Mouse (Mus musculus): ENCODE results near the gene Plscr4.

The Plscr4 gene

DNA sequence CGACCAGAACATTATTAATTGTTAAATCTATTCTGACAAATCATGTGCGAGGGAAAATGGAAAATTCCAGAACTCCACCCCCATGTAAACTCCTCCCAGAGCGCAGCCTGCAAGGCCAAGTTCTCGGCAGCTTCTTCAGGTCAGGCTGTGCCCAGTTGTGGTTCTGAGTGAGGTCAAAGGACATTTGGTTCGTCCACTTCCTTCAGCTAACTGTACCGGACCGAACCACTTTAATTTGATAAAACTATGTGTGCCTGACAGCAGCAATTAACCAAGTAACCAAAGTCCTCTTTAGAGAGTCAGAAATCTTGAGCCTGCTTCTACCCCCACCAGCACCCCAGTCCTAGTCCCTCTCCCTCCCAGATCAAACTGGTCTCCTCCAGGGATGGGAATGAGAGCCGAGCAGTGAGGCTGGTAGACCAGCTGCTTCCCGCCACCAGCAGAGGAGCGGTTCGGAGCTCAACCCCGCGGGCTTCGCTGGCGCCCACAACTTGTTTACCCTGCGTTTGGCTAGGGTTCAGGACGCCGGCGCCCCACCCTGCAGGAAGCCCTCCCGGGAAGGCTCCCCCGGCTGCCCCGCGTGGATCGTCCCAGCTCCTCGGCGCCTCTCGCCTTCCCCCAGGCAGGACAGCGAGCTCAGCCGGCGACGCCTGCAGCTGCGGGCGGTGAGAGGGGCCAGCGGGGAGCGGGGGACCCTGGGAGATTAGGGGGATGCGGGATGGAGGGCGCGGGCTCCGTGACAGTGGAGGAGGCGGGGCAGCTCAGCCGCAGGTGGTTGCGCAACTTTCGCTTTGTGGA is at the start of gene Plscr4:
Gene Plscr4 (plus strand): TSS at position 113 of the 798 bp plus-strand sequence.
- peak in 1 of 2 experiments; percentile 36 for DNase-seq (ENCODE audit: low spot score in 2 of 2)

DNA sequence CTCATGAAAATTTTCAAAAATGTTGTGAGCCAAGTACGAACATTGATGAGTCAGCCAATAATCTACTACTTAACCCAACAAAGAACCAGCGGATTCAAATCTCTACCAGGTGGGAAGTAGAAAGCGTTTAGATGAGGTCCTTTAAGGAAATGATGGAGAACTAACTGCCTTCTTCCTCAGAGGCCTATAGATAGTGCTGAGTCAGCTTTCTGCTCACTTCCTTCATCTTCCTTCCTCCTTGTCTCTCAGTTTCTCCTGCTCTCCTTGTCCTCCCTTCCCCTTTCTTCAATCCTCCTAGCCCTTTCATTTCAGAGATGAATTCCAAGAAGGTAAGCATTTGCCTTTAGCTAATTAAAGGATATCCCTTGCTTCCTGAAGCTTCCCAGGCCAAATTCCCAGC is 46.9 kb upstream of the Plscr4 start:
- no peak for DNase-seq (ENCODE audit: low spot score in 2 of 2)

DNA sequence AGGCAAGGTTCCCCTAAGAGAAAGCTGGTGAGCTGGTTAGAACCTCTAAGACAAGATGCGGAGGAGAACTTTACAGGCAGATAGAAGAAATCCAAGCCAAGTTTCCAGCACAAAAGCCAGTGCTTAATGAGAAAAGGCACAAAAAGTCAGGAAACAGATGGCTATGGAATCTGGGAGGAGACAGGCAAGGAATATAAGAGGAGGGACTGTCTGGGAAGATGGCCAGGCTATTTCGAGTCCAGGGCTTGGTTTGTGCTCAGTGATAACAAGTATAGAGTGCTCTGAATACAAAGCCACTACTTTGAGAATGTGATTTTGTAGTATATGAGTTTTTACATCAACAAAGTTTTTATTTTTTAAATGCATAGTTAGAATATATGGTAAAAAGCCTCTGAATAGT is 45.1 kb upstream of the Plscr4 start:
- DNase-seq (ENCODE audit: low spot score in 2 of 2) = no peak

DNA sequence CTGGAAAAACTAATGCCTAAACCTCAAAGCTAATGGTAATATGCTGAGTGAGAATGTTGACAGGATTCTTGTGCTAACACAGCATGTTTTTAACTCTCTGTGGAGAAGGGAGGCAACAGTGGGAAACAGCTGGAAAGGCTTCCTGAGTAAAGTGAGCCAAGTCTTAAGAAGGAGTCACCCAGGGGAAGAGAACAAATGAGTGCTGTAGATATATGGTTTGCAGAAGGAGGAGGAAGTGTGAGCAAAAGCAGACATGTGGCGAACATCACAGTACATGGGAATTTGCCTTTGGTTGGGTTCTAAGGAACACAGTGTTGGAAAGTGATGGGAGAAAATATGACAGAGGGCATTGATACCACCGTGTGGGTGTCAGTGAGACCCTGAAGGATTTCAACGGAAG is 43.5 kb upstream of the Plscr4 start:
- DNase-seq (ENCODE audit: low spot score in 2 of 2) = no peak

DNA sequence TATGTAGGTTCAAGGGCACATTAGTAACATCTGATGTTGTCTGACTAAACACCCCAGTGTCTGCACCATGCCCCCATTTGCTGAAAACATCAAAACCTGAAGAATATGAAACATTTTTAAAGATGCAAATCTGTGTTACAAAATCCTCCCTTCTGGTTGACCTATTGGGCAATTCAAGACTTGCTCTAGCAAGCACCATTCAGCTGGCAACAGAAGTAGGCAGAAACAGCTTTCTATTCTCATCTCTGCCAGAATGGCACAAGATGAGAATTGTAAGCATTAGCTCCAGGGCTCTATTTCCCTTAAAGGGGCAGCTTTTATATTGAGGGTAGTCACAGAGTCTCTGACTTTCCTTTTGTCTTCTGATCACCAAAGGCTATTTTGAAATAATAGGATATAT is 19.4 kb upstream of the Plscr4 start:
- no peak for DNase-seq (ENCODE audit: low spot score in 2 of 2)

DNA sequence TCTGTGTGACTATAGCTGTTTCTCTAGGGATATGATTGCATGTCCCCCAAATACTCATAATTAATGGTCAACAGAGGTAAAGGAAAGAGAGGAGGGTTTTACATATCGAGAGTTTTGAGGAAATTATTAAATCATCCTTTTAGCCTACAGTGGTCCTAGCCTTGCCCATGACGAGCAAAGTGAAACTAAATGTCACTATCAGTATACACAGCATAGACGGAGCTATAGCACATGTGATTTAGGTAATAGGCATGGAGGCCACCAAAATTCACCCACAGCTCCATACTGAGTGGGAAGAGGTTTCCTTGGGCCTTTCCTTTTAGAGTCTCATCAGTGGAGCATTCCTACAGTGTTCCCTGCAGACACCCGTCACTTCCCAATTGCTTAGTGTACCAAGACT is 15.7 kb upstream of the Plscr4 start:
- DNase-seq (ENCODE audit: low spot score in 2 of 2) = no peak

DNA sequence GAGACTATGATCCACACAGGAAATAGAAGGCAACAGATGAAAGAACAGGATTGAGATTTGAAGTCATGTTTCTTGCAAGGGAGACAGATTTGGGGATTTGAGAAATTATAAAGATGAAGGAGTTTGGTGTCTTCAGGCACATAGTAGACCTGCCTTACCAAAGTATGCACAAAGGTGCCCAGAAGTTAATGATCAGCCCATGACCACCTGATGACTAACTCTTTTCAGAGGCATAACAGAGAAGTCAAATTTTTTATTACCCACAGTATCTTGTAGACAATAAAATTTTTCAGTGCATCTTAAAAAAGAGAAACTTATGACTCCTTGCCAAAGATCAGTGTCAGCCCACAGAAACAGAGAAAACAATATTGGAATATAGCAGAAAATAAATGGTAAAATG is 12.6 kb upstream of the Plscr4 start:
- no peak for DNase-seq (ENCODE audit: low spot score in 2 of 2)

DNA sequence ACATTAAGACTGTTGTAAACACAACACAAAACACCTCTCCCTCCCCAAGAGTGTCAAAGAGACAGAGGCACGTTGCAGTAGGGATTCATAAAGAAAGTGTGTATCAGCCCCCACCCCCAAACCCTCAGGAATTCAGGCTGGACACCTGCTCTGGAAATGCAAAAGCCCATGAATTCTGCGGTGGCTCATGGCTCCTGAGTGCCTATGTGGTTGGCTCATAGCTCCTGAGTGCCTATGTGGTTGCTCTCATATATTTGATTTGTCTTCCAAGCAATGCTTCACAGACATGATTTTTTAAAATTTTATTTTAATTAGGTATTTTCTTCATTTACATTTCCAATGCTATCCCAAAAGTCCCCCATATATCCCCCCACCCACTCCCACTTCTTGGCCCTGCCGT is 568 bp upstream of the Plscr4 start:
- DNase-seq (ENCODE audit: low spot score in 2 of 2) = no peak

DNA sequence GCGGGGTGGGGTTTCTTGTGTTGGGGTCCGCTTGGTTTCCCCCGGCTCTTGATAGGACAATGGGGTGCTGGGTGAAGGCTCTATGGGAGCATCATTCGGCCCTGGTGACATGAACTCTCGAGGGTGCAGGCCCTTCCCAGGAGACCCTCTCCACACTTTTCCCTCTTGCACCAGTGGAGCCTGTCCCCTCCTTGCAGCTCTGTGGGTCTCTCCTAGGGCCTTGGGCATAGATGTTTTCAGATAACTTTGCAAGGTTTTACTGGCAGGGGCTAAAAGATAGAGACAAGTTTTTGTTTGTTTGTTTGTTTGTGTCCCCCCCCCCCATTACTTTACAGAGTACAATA is 858 bp downstream of the Plscr4 start:
- no peak for DNase-seq (ENCODE audit: low spot score in 2 of 2)

DNA sequence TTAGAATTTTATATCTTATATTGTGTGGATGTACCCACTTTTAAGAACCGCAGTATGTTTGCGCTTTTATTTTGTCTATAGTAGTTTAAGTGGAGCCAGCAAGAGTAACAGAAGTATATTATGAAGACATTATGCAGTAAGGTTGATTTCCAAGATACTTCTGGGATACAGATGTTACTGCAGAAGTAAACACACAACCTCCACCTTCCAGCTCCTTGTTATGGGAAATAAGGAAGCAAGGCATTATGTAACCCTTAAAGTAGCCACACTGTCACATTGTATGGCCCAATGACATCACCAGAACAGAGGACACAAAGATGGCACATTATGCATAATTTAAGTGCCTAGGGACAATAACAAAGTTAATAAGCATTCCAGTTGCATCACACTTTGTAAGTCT is 1.2 kb downstream of the Plscr4 start:
- DNase-seq (ENCODE audit: low spot score in 2 of 2) = no peak

DNA sequence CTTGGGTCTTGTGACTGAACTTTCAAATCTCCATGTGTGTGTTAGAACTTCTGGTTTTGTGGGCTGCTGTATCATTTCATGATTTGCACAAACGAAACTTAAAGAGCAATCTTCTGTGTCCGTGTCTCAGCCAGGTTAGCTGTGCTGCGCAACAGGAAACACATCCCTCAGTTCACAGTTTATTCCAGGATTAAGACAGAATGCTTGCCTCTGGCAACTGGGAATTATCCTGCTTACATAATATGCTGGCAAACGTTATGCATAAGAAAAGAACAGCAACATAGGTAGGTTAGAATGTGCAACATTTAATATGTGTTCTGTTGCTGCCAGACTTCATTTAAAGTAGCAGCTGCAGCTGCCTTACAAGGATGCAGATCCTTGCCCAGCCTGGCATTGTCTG is 10.6 kb downstream of the Plscr4 start:
- DNase-seq (ENCODE audit: low spot score in 2 of 2) = no peak

DNA sequence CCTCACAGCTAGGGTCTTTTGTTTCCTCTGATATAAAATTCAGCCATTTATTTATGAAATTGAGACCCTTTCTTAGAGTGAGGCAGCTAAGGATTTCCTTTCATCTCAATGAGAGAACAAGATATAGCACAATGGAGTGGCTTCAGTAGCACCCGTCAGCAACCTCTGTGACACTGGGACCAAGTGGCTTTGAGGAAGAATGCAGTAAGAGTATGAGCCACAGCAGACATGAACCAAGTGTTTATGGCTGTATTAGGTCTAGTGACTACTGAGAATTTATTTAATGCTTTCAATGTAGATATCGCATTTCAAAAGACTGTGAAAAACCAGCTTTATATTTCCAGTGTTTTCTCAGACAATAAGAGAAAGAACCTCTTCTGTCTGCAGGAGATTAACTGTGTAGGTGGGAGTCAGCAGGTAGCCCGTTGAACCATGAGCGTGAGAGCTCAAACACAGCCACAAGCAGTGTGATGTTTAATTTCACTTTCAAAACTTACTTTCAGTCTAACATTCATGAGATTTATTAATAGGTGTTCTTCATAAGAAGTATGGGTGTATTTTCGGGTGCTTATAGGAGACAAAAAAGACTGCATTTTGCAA is 15.2 kb downstream of the Plscr4 start:
- no peak for DNase-seq (ENCODE audit: low spot score in 2 of 2)

DNA sequence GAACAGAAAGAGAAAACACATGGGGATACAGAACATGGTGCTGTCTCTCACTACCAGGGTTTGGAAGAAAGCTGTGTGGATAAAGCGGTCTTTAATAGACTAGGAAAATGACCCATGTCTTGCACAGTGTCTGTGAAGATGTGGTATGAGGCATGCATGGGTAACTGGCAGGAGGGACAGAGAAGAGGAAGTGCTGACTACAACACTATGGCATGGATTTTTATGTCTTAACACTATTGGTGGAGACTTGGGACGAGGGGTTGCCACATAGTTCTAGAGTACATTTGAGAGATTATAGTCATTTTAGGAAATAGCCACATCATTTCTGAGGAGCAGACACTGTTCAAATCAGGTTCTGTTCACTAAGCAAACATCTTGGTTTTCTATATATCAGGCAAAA is 16.0 kb downstream of the Plscr4 start:
- no peak for DNase-seq (ENCODE audit: low spot score in 2 of 2)

DNA sequence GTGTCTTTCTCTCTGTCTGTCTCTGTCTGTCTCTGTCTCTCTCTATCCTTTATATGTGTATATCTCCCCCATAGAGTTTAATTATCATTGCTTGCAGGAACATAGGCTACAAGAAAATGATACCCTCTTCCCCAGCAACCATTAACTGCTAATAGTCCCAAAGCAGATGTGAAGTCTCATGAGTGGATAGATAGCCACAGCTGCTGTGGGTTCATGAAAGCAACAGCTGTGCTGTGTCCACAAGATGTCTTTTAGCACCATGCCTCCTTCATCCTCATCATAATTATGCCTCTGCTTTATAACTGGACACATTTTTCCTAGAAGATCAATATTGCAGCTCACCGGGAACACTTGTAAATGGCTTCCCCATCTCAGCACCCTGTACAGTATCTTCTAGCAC is 17.1 kb downstream of the Plscr4 start:
- DNase-seq (ENCODE audit: low spot score in 2 of 2) = no peak

DNA sequence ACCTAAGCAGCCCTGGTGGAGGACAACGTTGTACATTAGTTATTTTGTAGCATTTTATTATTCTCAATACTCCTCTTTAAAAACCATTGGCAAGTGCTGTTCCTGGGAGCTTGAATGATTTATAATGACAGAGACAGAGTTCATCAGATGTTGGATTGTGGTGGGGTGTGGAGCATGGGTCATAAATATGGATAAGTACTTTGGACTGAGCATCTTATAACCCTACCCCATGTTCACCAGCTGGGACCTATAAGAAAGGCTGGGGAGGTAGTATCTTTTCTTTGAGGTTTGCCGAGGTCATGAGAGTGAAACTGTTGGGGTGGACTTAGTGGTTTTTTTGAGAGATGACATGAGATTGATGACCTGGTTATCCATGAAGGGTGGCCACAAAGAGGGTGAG is 24.5 kb downstream of the Plscr4 start:
- no peak for DNase-seq (ENCODE audit: low spot score in 2 of 2)

DNA sequence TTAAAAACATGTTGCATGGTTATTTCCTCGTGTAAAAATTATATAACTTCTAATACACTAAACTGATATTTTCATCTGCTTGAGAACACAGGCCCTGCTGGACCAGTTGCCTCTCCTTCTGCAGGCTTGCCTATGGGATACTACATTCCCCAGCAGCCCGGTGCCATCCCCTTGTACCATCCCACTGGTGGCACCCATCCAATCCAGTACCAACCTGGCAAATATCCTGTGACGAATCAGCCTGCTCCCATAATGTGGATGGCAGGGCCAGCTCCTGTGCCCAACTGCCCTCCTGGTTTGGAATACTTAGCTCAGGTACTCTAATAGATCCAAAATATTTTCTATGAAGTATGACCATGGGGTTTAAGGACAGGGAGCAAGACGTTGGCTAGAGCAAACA is 25.4 kb downstream of the Plscr4 start:
- DNase-seq (ENCODE audit: low spot score in 2 of 2) = no peak

DNA sequence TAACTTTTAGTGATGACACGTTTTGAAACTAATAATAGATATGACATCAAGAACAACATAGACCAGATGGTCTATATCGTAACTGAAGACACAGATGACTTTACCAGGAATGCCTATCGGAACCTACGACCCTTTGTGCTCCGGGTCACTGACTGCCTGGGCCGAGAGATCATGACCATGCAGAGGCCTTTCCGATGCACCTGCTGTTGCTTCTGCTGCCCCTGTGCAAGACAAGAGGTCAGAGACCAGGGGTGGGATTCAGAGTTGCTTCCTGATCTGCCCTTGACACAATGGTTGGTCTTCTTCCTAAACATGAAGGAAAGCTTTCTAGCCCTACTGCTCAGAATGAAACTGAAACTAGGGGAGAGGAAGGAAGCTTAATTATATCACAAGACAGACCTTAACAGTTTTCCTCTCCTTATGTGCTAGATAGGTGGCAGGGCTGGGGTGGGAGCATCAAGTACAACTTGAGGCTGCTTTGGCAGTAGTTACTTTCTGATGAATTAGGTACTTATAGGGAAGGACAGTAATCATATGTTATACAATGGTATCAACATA is 27.6 kb downstream of the Plscr4 start:
- DNase-seq (ENCODE audit: low spot score in 2 of 2) = no peak

DNA sequence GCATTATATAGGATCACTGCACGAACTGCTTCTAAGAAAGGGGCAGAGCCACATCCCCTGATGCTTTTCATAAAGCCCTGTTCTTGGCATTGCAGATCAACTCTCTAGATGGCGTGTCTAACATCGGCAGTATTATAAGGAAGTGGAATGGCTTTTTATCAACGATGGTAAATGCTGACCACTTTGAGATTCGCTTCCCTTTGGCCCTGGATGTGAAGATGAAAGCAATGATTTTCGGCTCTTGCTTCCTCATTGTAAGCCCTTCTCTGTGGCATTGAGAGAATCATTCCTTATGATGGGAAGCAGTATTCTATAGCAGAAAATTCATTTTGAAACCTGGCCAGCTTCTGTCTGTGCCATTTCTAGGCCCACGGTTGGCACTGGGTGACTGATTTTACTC is 32.7 kb downstream of the Plscr4 start:
- DNase-seq (ENCODE audit: low spot score in 2 of 2) = no peak

DNA sequence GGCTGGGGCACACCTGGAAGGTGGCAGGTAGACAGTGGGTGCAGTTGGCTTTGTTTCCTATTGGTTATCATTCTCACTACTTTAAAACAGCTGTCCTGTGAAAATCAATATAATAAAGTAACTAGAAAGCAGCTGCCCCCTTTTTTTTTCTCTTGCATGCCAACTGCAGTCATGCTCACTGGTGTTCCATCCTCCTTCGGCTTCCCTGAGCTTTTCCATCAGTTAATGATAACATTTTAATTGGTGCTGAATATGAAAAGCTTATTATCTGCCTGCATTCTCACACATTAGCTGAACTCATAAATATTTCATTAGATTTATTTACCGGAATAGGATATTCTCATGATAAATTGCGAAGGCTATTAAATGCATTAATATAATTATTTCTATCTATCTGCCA is 33.1 kb downstream of the Plscr4 start:
- no peak for DNase-seq (ENCODE audit: low spot score in 2 of 2)

DNA sequence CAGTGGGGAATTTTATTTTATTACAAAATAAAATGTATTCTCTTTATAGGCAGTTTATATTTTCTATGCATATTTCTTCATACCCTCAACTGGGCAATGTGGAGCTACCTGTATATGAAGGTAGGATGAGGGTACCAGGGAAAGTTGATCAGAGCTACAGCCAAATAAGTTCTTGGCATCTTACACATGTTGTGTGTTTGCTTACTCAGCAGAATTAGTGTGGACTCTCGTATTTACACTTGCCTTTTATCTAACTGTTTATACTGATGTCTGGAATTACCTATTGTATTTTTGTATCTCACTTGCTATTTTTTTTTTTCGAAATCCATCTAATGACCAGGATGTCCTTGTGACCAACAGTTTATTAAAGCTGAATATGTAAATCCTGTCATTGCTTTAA is 34.1 kb downstream of the Plscr4 start:
- no peak for DNase-seq (ENCODE audit: low spot score in 2 of 2)

DNA sequence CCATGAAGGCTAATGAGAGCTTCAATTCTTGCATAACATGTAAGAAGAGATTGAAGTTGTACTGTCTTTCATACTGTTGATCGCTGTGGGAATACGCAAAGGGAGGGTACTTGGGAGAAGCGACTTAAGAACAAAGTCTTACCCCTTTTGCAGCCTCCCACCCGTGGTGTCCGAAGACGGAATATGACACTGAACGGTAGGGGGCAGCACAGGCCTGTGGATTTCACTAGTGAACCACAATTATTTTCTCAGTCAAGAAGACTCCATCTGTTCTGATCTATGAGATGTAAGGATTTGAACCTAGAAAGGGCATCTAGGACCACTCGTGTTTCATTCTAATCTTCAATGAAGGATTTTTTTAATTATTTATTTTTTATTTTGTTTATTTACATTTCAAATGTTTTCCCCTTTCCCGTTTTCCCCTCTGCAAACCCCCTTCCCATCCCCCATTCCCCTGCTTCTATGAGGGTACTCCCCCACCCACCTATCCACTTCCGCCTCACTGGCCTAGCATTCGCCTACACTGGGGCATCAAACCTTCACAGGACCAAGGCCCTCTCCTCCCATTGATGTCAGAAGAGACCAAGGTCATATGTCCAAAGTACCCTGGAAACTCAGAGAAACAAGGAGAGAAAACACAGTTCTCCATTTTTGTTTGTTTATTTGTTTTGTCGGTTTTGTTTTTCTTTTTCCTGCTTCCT is 42.7 kb downstream of the Plscr4 start:
- DNase-seq (ENCODE audit: low spot score in 2 of 2) = peak; percentile 82 to 92

DNA sequence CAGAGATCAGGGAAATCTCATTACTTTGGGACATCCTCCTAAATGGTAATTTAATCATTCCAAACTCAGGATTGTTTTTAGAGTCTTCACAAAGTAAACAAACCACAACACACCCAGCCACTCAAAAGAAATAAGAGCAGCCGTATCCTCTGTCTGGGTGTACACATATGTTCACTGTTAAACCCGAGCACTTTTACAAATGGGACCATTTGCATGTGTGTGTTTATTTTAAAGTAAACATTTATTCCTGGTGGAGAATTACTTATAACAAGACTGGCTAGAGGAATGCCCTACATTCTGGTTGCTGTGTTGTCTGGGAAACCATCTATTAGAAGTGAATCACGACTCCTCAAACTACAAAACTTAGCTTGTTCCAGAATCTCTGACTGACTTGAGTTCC is 47.1 kb downstream of the Plscr4 start:
- no peak for DNase-seq (ENCODE audit: low spot score in 2 of 2)

DNA sequence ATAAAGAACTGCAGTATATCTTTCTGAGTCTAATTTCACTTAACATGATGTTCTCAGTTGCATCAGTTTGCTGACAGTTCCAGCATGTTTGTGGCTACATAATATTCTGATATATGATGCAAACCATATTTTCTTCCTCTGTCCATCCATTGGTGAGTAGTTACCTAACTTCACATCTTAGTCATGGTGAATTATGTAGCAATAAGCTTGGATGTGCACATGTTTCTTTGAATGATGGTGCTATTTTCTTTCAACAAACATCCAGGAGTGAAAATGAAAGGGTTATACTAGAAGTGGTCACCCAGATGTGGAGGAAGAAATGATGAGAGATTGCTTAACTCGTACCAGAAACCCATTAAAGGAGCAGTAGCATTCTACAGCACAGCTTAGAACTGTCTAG is 47.7 kb downstream of the Plscr4 start:
- no peak for DNase-seq (ENCODE audit: low spot score in 2 of 2)
